Mouse (Mus musculus) CD4-positive naive resting alpha-beta T cell, adult 76 days (primary cell): ENCODE measurements around the gene Dscaml1. TPM values are rescaled to one million over a fixed set of nuclear protein-coding genes. Genes with fewer than 3 reads are reported as not detected.

Source experiments
- total RNA-seq: library from RNA; stranded (reverse); gene quantifications from one replicate; pipeline ENCODE4 v1.2.4, GENCODE M21; 2023

Dscaml1 gene
- not detected for total RNA-seq

GRCm38 (mm10) chr9:45426456-45426855 lies at the start of gene Dscaml1:
Gene Dscaml1 (plus strand): TSS chr9:45426628.

GRCm38 (mm10) chr9:45399434-45399833 lies 27.0 kb upstream of the Dscaml1 start, which contains the start of gene Fxyd2:
Gene Fxyd2 (plus strand): TSS chr9:45399669.

Other genes starting within 250 kb of the Dscaml1 start
- gene BC049352, start 244.6 kb upstream of the Dscaml1 start, total RNA-seq = not detected
- gene Tmprss4, start 222.5 kb upstream of the Dscaml1 start, total RNA-seq = not detected
- 25.2 TPM for gene Il10ra, start 157.5 kb upstream of the Dscaml1 start, total RNA-seq
- not detected for gene Tmprss13, start 107.5 kb upstream of the Dscaml1 start, total RNA-seq
- gene Fxyd6, start 56.4 kb upstream of the Dscaml1 start, total RNA-seq = not detected
- gene Fxyd2, start 27.0 kb upstream of the Dscaml1 start, total RNA-seq = not detected